Mouse (Mus musculus) liver, adult 2 months (tissue): ENCODE measurements around the gene Mapk10.

Experiments
- CTCF ChIP-seq: fragments of 200-500 bp; IDR thresholded peaks from 2 replicates; pipeline ENCODE4 v1.5.1; 2011; ENCODE audit warnings: low read depth, low read length, control low read depth
- POLR2A ChIP-seq: fragments of 200-500 bp; IDR thresholded peaks from 2 replicates; pipeline ENCODE4 v1.6.1; 2011; ENCODE audit warnings: low read length, control low read depth; ENCODE audit not compliant: insufficient read depth; ENCODE audit errors: extremely low read depth

DNA sequence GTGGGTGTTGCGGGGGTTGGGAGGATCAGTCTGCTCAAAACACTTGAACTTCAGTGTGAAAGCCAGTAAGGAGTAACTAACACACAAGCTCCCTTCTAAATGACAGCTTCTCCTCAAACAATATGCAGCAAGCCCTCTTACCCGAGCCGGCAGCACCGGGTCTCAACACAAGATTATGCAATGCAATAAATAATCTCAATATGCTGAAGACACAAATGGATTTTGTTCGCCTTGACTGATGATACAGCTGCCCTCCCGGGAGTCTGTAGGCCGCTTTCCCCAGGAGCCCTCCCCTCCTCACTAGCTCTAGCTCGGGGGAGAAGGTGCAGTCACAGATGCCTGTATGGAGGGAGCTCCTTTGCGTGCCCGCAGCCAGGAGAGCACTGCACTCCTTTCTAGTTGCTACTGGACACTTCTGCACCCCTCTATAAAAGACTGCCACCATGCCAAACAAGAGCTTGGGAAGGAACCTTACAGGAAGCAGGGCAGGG, 3.1 kb downstream of the Mapk10 start:
- TF ChIP-seq CTCF: no peak
- no peak for TF ChIP-seq POLR2A
